Mouse (Mus musculus): ENCODE measurements at regions not wholly inside any gene's neighbourhood (a gene's known extent, or its start where the extent isn't known, plus 50 kb on each side); places are given as distances from the start of the nearest gene placed in this dataset.
"Not testable (repeated sequence)": the region's sequence is repeated elsewhere in the genome, so short reads cannot be mapped to it uniquely, and the experiment has no call there.

GRCm38 (mm10) chr12:3016777-3017176 lies 293.0 kb downstream of the Rab10 start:
- not testable (repeated sequence) for H3K36me3 ChIP-seq (ENCODE audit: control insufficient read depth, insufficient read depth); H3K4me1 ChIP-seq (replicated peaks; ENCODE audit: control insufficient read depth, insufficient read depth, low read length); H3K4me2 ChIP-seq (replicated peaks; ENCODE audit: low read depth); H3K27ac ChIP-seq (ENCODE audit: low read depth, low read length); H3K27me3 ChIP-seq (replicated peaks; ENCODE audit: control insufficient read depth, insufficient read depth, low read length); H3K9ac ChIP-seq (ENCODE audit: low read depth, low read length); ATAC-seq; H3K4me3 ChIP-seq (ENCODE audit: low read depth, low read length)
- 87% methylated on average over 8 of the region's 8 CpGs for WGBS
- H3K9me3 ChIP-seq (ENCODE audit: control insufficient read depth) = peaks cover 16% of the 10 kb centered on the region; the same call in 1 of the 2 replicates
